Mouse (Mus musculus): ENCODE measurements around the gene Grin2b. TPM values are rescaled to one million over a fixed set of nuclear protein-coding genes. Genes with fewer than 3 reads are reported as not detected.
A peak's percentile ranks its signal among the peaks of the same experiment; 100 is the strongest.
"Not testable (repeated sequence)": the region's sequence is repeated elsewhere in the genome, so short reads cannot be mapped to it uniquely, and the experiment has no call there.

Gene Grin2b
- polyA plus RNA-seq, 1 experiment: 0.03 TPM

DNA sequence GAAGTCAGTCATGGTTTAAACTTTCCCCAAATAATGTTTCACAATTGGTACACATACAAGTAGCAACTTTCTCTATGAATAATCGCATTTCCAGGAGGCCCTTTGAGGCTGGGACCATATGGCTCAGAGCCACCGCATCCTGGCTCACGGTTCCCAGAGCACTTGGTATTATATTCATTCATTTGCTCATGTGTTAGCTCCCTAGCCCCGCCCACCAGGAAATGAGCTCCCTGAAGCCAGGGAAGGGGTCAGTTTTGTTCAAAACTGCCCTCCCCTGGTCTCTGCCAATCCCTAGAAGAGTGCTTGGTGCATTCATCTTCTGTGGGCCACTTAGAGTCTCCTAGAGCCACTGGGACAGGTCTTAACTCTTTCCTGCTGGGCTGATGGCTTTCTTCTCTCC lies 344.3 kb downstream of the Grin2b start:
- TF ChIP-seq EP300 (IDR thresholded peaks at IDR 0.05; ENCODE audit: insufficient read depth, low read depth, low read length) (no peak), CTCF (IDR thresholded peaks at IDR 0.05; ENCODE audit: low read depth, low read length) (no peak), POLR2A (IDR thresholded peaks at IDR 0.05; ENCODE audit: insufficient read depth, low read length) (no peak)
- Histone ChIP-seq H3K4me3 (ENCODE audit: low read depth, low read length) (no peak overlapping the region), H3K9ac (ENCODE audit: low read depth, poor library complexity, severe bottlenecking) (no peak overlapping the region), H3K4me1 (ENCODE audit: control insufficient read depth, insufficient read depth, low read length) (no peaks in the 10 kb centered on the region), H3K9me3 (replicated peaks; ENCODE audit: control insufficient read depth, insufficient read depth, low read length, poor library complexity, severe bottlenecking) (no peaks in the 10 kb centered on the region), H3K27me3 (ENCODE audit: control insufficient read depth, insufficient read depth, low read length, poor library complexity, severe bottlenecking) (no peaks in the 10 kb centered on the region), H3K27ac (ENCODE audit: insufficient read depth, low read length) (no peak overlapping the region), H3K36me3 (ENCODE audit: control insufficient read depth, insufficient read depth, low read length, poor library complexity, severe bottlenecking) (no peaks in the 10 kb centered on the region)

DNA sequence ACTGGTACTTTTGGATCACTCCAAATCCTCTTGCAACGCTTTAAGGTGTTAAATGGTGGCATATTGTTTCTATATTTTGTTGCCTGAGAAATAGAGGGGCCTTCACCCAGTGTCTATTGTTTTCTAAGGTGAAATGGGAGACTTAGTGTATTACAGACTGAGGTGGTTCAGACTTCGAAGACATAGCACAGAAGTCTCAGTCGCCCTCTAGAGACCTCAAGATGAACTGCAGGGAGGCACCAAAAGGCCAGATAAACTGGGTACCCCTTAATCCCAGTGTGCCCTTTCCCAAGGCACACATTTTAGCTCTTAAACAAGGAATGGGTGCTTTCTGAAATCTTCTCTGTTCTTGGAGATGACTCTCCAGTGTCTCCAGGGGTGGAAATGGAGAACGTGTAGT lies 345.4 kb downstream of the Grin2b start:
- Histone ChIP-seq H3K27me3 (ENCODE audit: control insufficient read depth, insufficient read depth, low read length, poor library complexity, severe bottlenecking) (no peaks in the 10 kb centered on the region), H3K4me3 (ENCODE audit: low read depth, low read length) (no peak overlapping the region), H3K9ac (ENCODE audit: low read depth, poor library complexity, severe bottlenecking) (no peak overlapping the region), H3K27ac (ENCODE audit: insufficient read depth, low read length) (no peak overlapping the region), H3K36me3 (ENCODE audit: control insufficient read depth, insufficient read depth, low read length, poor library complexity, severe bottlenecking) (no peaks in the 10 kb centered on the region), H3K9me3 (replicated peaks; ENCODE audit: control insufficient read depth, insufficient read depth, low read length, poor library complexity, severe bottlenecking) (no peaks in the 10 kb centered on the region), H3K4me1 (ENCODE audit: control insufficient read depth, insufficient read depth, low read length) (no peaks in the 10 kb centered on the region)
- peak; percentile 35 for TF ChIP-seq CTCF (IDR thresholded peaks at IDR 0.05; ENCODE audit: low read depth, low read length)
- TF ChIP-seq EP300 (IDR thresholded peaks at IDR 0.05; ENCODE audit: insufficient read depth, low read depth, low read length): no peak

DNA sequence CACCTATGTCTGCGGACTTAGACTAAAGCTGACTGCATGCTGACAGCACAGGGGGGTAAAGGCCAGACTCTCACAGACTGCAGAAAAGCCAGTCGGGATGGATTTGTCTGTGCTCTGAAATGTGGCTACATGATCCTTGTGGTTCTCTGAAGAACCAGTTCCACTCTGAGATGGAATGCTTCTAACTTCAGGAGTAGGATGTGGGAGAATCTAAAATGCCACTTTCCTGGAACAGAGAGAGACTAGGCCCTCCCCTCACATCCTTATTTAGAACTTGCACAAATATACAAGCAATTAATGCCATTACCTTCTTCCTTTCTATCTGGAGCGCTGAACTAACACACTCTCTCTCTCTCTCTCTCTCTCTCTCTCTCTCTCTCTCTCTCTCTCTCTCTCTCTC lies 346.0 kb downstream of the Grin2b start:
- Histone ChIP-seq H3K4me3 (ENCODE audit: low read depth, low read length) (no peak overlapping the region), H3K9me3 (replicated peaks; ENCODE audit: control insufficient read depth, insufficient read depth, low read length, poor library complexity, severe bottlenecking) (no peaks in the 10 kb centered on the region), H3K27ac (ENCODE audit: insufficient read depth, low read length) (no peak overlapping the region), H3K36me3 (ENCODE audit: control insufficient read depth, insufficient read depth, low read length, poor library complexity, severe bottlenecking) (no peaks in the 10 kb centered on the region), H3K4me1 (ENCODE audit: control insufficient read depth, insufficient read depth, low read length) (no peaks in the 10 kb centered on the region), H3K27me3 (ENCODE audit: control insufficient read depth, insufficient read depth, low read length, poor library complexity, severe bottlenecking) (no peaks in the 10 kb centered on the region), H3K9ac (ENCODE audit: low read depth, poor library complexity, severe bottlenecking) (no peak overlapping the region)
- TF ChIP-seq POLR2A (IDR thresholded peaks at IDR 0.05; ENCODE audit: insufficient read depth, low read length) (no peak), CTCF (IDR thresholded peaks at IDR 0.05; ENCODE audit: low read depth, low read length) (no peak), EP300 (IDR thresholded peaks at IDR 0.05; ENCODE audit: insufficient read depth, low read depth, low read length) (no peak)

DNA sequence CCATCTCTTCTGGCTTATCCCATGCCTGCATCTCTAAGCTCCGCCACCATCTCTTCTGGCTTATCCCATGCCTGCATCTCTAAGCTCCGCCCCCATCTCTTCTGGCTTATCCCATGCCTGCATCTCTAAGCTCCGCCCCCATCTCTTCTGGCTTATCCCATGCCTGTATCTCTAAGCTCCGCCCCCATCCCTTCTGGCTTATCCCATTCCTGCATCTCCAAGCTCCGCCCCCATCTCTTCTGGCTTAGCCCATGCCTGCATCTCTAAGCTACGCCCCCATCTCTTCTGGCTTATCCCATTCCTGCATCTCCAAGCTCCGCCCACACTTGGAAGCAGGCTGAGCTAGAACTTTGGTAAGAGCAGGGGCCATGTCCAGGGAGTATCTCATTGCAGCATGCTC lies 346.5 kb downstream of the Grin2b start:
- not testable (repeated sequence) for H3K4me3 ChIP-seq (ENCODE audit: low read depth, low read length); H3K4me1 ChIP-seq (ENCODE audit: control insufficient read depth, insufficient read depth, low read length); H3K27ac ChIP-seq (ENCODE audit: insufficient read depth, low read length); H3K9me3 ChIP-seq (replicated peaks; ENCODE audit: control insufficient read depth, insufficient read depth, low read length, poor library complexity, severe bottlenecking); H3K9ac ChIP-seq (ENCODE audit: low read depth, poor library complexity, severe bottlenecking); H3K36me3 ChIP-seq (ENCODE audit: control insufficient read depth, insufficient read depth, low read length, poor library complexity, severe bottlenecking); H3K27me3 ChIP-seq (ENCODE audit: control insufficient read depth, insufficient read depth, low read length, poor library complexity, severe bottlenecking)

DNA sequence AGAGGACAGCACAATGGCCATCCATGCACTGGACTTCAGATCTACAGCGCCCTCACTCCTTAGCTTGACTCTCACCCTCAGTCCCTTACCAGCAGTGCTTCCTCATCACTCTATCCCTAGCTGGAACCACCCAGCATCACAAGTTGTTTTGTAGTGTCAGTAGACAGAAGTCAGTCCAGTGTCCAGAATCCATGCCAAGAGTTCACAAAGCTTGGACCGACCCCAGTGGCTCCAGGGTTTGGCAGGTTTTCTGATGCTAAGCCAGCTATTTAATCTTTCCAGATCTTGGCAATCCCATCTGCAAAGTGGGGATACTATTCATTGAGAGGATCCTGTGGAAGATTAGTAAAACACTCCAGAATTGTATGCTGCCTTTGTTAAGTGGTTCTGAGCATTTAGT lies 355.9 kb downstream of the Grin2b start:
- Histone ChIP-seq H3K4me3 (ENCODE audit: low read depth, low read length) (no peak overlapping the region), H3K36me3 (ENCODE audit: control insufficient read depth, insufficient read depth, low read length, poor library complexity, severe bottlenecking) (no peaks in the 10 kb centered on the region), H3K9me3 (replicated peaks; ENCODE audit: control insufficient read depth, insufficient read depth, low read length, poor library complexity, severe bottlenecking) (no peaks in the 10 kb centered on the region), H3K27ac (ENCODE audit: insufficient read depth, low read length) (no peak overlapping the region), H3K27me3 (ENCODE audit: control insufficient read depth, insufficient read depth, low read length, poor library complexity, severe bottlenecking) (no peaks in the 10 kb centered on the region; the same call in 1 of the 2 replicates), H3K4me1 (ENCODE audit: control insufficient read depth, insufficient read depth, low read length) (no peaks in the 10 kb centered on the region), H3K9ac (ENCODE audit: low read depth, poor library complexity, severe bottlenecking) (no peak overlapping the region)
- TF ChIP-seq POLR2A (IDR thresholded peaks at IDR 0.05; ENCODE audit: insufficient read depth, low read length): no peak
- TF ChIP-seq EP300 (IDR thresholded peaks at IDR 0.05; ENCODE audit: insufficient read depth, low read depth, low read length): no peak
- no peak for TF ChIP-seq CTCF (IDR thresholded peaks at IDR 0.05; ENCODE audit: low read depth, low read length)

DNA sequence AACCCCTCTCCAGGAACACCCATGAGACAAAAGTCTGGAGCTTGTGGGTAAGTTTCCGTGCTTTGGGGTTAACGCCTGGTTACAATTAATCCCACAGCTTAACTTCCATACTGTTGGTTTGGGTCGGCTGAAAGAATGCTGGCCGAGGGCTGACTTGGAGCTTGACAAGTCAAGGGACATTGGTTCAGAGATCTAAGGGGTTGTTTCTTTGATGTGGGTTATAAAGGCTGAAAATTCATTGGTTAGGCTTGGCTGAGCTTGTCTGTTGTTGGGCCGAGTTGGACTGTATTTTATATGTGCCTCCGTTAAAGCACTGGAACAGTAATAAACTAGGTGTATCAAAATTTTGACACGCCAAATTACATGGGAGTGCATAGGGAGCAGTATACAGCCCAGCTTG lies 359.6 kb downstream of the Grin2b start:
- Histone ChIP-seq H3K4me3 (ENCODE audit: low read depth, low read length) (no peak overlapping the region), H3K4me1 (ENCODE audit: control insufficient read depth, insufficient read depth, low read length) (no peaks in the 10 kb centered on the region), H3K27ac (ENCODE audit: insufficient read depth, low read length) (no peak overlapping the region), H3K9me3 (replicated peaks; ENCODE audit: control insufficient read depth, insufficient read depth, low read length, poor library complexity, severe bottlenecking) (no peaks in the 10 kb centered on the region), H3K27me3 (ENCODE audit: control insufficient read depth, insufficient read depth, low read length, poor library complexity, severe bottlenecking) (no peaks in the 10 kb centered on the region; the same call in 1 of the 2 replicates), H3K9ac (ENCODE audit: low read depth, poor library complexity, severe bottlenecking) (no peak overlapping the region), H3K36me3 (ENCODE audit: control insufficient read depth, insufficient read depth, low read length, poor library complexity, severe bottlenecking) (no peaks in the 10 kb centered on the region)
- TF ChIP-seq POLR2A (IDR thresholded peaks at IDR 0.05; ENCODE audit: insufficient read depth, low read length) (no peak), CTCF (IDR thresholded peaks at IDR 0.05; ENCODE audit: low read depth, low read length) (no peak), EP300 (IDR thresholded peaks at IDR 0.05; ENCODE audit: insufficient read depth, low read depth, low read length) (no peak)
